Mouse (Mus musculus) lung, embryonic 14.5 days (tissue): ENCODE measurements around the gene Trib3. TPM values are rescaled to one million over a fixed set of nuclear protein-coding genes. Genes with fewer than 3 reads are reported as not detected.
A peak's percentile ranks its signal among the peaks of the same experiment; 100 is the strongest.

ENCODE experiments used
- ATAC-seq: fragments of 200-750 bp; cut with Nextera tagmentation; 2 replicates; pipeline ENCODE4 v1.8.0; 2017; ENCODE audit warnings: mild to moderate bottlenecking, moderate TSS enrichment, moderate library complexity; ENCODE audit not compliant: insufficient read depth
- DNase-seq: peaks from one replicate; pipeline ENCODE4 v3.0.0-alpha.2; 2015
- H3K27ac ChIP-seq: fragments of 300-500 bp; sonication (generic); 2 replicates; pipeline ENCODE4 v1.5.1; 2014; ENCODE audit warnings: low read depth, mild to moderate bottlenecking, moderate library complexity
- H3K27me3 ChIP-seq: fragments of 300-500 bp; sonication (generic); 2 replicates; pipeline ENCODE4 v1.6.1; 2014; ENCODE audit warnings: low read length, control low read depth; ENCODE audit not compliant: insufficient read depth
- H3K36me3 ChIP-seq: fragments of 300-500 bp; sonication (generic); 2 replicates; pipeline ENCODE4 v1.6.1; 2014; ENCODE audit warnings: control low read depth; ENCODE audit not compliant: insufficient read depth
- H3K4me1 ChIP-seq: fragments of 300-500 bp; sonication (generic); 2 replicates; pipeline ENCODE4 v1.6.1; 2014; ENCODE audit warnings: antibody characterized with exemption, control low read depth; ENCODE audit not compliant: insufficient read depth
- H3K4me2 ChIP-seq: fragments of 300-500 bp; sonication (generic); 2 replicates; pipeline ENCODE4 v1.6.1; 2014; ENCODE audit warnings: mild to moderate bottlenecking
- H3K4me3 ChIP-seq: fragments of 300-500 bp; sonication (generic); 2 replicates; pipeline ENCODE4 v1.5.1; 2014; ENCODE audit warnings: low read depth, low read length
- H3K9ac ChIP-seq: fragments of 300-500 bp; sonication (generic); 2 replicates; pipeline ENCODE4 v1.6.1; 2014
- H3K9me3 ChIP-seq: fragments of 300-500 bp; sonication (generic); 2 replicates; pipeline ENCODE4 v1.6.1; 2016; ENCODE audit warnings: low read depth, low read length, control low read depth
- CTCF ChIP-seq: IDR thresholded peaks from 2 replicates; pipeline ENCODE4 v1.5.1; 2016; ENCODE audit warnings: antibody characterized with exemption, low read depth
- WGBS: fragments of 180-500 bp; shearing (Covaris S2); extraction: QIAGEN DNeasy Blood & Tissue Kit; methylation state at CpG from one replicate; pipeline ENCODE4 v1.1.7; 2014; 5-methylcytosine and 5-hydroxymethylcytosine counted together
- polyA plus RNA-seq: library from polyadenylated mRNA; unstranded; fragments of >200 nt; fragmentation: Nextera tagmentation; extraction: Ambion mirVana; gene quantifications from 2 replicates; pipeline ENCODE4 v1.2.1, GENCODE M21; 2014

The Trib3 gene
- 2.2 and 2.7 TPM in 2 replicates for polyA plus RNA-seq

DNA sequence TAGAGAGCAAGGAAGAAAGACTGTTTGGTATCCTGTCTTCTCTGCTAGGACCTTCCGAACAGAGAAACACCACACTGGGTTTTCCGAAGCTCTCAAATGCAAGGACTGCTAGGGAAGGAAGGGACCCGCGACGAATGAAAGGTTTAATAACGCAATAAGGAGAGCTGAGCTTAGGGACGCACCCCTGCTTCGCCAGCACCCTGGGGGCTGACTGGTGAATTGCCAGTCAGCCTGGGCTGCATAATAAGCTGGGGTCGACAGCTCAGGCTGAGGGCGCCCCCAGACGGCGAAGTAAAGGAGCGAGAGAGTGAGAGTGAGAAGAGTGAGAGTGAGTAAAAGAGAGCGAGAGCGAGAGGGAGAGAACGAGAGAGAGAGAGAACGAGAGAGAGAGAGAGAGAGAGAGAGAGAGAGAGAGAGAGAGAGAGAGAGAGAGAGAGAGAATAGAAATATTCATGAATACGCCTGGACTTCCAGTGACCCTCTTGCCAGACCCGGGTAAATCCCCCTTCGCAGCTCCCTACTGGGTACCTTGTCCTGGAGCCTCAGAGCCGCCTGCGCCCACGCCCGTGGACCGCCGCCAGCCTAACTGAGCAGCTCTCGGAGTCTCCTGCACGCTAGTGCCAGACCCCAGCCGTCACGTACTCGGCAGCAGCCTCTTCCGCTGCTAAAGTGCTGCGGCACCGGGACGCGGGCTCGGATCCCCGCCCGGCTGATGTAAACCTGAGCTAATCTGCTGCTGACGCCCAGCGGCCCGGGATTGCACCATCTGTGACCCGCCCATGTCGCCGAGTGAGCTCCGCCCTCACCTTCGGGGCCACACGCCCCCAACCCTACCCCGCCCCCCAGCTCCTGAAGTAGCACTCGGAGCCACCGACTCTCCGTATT lies at the start of gene Trib3:
Gene Trib3 (minus strand): TSS at position 704 of the 885 bp plus-strand sequence.
- Histone ChIP-seq H3K27ac (no peak within 1 kb of the TSS), H3K36me3 (no peaks in the 10 kb centered on the region), H3K4me2 (peak within 1 kb of the TSS; percentile 92), H3K4me3 (peak within 1 kb of the TSS; percentile 53), H3K27me3 (no peaks in the 10 kb centered on the region), H3K4me1 (no peaks in the 10 kb centered on the region), H3K9ac (peak within 1 kb of the TSS; percentile 58), H3K9me3 (no peaks in the 10 kb centered on the region)
- under 1% methylated on average over 52 of the region's 52 CpGs for WGBS
- peak; percentile 85 for ATAC-seq
- DNase-seq: peak; percentile 86
- peak; percentile 81 for TF ChIP-seq CTCF

DNA sequence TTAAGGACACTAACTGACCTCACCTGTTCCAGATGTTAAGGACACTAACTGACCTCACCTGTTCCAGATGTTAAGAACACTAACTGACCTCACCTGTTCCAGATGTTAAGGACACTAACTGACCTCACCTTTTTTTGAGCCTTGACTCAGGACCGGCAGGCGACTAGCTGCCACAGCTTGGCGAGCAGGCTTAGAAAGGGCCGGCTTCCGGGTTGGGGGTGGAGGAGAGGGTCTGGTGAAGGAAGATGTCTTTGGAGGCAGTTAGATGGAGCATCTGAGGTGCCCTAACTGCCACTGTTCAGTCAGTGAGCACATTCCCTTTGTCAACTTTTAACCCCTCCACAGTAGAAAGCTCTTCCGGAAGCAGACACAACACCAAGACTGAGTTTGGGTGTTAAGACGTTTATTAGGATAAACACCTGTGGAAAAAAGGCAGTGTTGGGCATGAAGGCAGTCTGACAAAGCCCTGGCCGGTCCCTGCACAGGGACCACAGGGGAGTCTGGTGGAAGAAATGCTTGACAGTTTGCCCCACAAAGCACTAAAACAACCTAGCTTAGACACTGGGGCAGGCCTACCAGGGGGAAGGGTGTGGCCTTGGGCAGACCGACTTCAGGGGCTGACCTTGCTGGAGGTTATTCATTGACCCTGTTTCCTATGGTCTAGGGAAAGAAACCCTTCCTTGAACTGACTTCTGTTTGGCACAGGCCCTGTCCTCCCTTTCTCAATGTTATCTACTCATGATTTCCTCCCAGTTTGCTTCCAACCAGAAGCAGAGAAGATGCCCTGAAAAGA lies 49.6 kb upstream of the Trib3 start:
- H3K27ac ChIP-seq: no peak overlapping the region
- H3K36me3 ChIP-seq: peaks cover 13% of the 10 kb centered on the region
- H3K4me2 ChIP-seq: peak overlapping the region; percentile 95
- DNase-seq (peak; percentile 21), ATAC-seq (no peak)
- no peaks in the 10 kb centered on the region for H3K9me3 ChIP-seq
- no peak overlapping the region for H3K4me3 ChIP-seq
- no peak for TF ChIP-seq CTCF
- 34% methylated on average over 9 of the region's 9 CpGs for WGBS
- no peak overlapping the region for H3K9ac ChIP-seq
- H3K27me3 ChIP-seq: no peaks in the 10 kb centered on the region
- peaks cover 6% of the 10 kb centered on the region; the same call in 1 of the 2 replicates for H3K4me1 ChIP-seq

DNA sequence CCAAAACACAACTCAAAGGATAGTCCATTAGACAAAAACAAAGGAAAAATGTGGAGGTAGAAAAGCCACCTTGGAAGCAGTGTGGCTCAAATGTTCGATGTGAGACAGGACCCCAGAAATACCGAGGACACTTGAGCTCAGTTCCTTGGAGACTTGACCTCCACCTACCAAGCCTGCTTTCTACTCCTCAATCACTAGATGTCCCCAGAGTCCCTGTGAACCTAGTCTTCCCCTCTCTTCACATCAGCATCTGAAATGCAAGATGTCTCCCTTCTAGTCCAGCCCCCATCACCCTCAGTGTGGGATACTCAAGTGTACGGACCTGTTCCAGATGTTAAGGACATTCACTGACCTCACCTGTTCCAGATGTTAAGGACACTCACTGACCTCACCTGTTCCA lies 49.0 kb upstream of the Trib3 start:
- no peak overlapping the region for H3K4me3 ChIP-seq
- H3K9me3 ChIP-seq: no peaks in the 10 kb centered on the region
- ATAC-seq: no peak
- H3K4me1 ChIP-seq: peaks cover 6% of the 10 kb centered on the region; the same call in 1 of the 2 replicates
- peaks cover 13% of the 10 kb centered on the region for H3K36me3 ChIP-seq
- peak; percentile 85 for TF ChIP-seq CTCF
- no peak overlapping the region for H3K9ac ChIP-seq
- H3K27ac ChIP-seq: no peak overlapping the region
- no peaks in the 10 kb centered on the region for H3K27me3 ChIP-seq
- DNase-seq: peak; percentile 87
- 21% methylated on average over 3 of the region's 3 CpGs for WGBS
- no peak overlapping the region for H3K4me2 ChIP-seq

DNA sequence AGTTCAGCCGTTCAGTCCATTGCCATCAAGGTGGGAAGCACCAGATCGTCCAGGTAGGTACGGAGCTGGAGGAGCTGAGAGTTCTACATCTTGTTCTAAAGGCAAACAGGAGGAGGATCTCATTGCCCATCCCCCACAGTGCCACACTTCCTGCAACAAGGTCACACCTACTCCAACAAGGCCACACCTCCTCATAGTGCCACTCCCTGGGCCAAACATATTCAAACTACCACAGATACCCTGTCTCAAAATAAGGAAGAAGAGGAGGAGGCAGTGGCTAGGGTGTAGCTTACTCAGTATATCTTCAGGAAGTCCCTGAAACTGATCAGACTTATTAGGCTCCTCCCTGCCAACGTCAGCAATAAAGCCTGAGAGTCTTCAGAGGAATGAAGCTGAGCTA lies 40.4 kb upstream of the Trib3 start:
- WGBS: 78% methylated on average over 4 of the region's 4 CpGs
- DNase-seq: no peak
- Histone ChIP-seq H3K36me3 (no peaks in the 10 kb centered on the region), H3K27ac (no peak overlapping the region), H3K9me3 (no peaks in the 10 kb centered on the region), H3K4me1 (no peaks in the 10 kb centered on the region), H3K9ac (no peak overlapping the region), H3K27me3 (no peaks in the 10 kb centered on the region), H3K4me3 (no peak overlapping the region), H3K4me2 (no peak overlapping the region)
- TF ChIP-seq CTCF: no peak
- ATAC-seq: no peak

DNA sequence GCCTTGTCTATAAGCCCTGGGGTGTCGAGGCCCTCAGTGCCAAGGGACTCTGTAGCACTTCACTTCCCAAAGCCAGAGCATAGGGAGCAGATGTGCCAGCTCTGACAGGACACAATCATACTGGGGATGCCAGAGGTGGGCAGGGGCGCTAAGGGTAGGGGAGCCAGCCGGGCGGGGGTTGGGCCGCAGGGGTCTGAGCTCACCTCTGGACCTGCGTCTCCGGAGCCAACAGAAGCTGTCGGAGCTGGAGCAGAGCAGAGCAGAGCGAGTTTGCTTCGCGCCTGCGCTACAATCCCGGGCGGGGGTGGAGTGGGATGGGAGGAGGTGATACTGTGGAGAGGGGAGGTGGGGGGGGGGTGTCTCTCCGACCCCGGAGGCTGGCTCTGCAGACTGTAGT lies 32.5 kb upstream of the Trib3 start, which contains the start of gene Nrsn2:
Gene Nrsn2 (minus strand): TSS at position 294 of the 397 bp plus-strand sequence.
- 4% methylated on average over 16 of the region's 16 CpGs for WGBS
- H3K4me2 ChIP-seq: peak within 1 kb of the TSS; percentile 35; the same call in 1 of the 2 replicates
- H3K9me3 ChIP-seq: no peaks in the 10 kb centered on the region
- H3K4me1 ChIP-seq: 0 out of 2 replicates have a peak, but pooled peaks cover 5% of the 10 kb centered on the region
- DNase-seq (no peak), ATAC-seq (peak; percentile 45; the same call in 1 of the 2 replicates)
- H3K27ac ChIP-seq: no peak within 1 kb of the TSS
- no peak within 1 kb of the TSS for H3K4me3 ChIP-seq
- H3K9ac ChIP-seq: no peak within 1 kb of the TSS
- H3K36me3 ChIP-seq: no peaks in the 10 kb centered on the region
- peaks cover 22% of the 10 kb centered on the region for H3K27me3 ChIP-seq
- TF ChIP-seq CTCF: no peak

DNA sequence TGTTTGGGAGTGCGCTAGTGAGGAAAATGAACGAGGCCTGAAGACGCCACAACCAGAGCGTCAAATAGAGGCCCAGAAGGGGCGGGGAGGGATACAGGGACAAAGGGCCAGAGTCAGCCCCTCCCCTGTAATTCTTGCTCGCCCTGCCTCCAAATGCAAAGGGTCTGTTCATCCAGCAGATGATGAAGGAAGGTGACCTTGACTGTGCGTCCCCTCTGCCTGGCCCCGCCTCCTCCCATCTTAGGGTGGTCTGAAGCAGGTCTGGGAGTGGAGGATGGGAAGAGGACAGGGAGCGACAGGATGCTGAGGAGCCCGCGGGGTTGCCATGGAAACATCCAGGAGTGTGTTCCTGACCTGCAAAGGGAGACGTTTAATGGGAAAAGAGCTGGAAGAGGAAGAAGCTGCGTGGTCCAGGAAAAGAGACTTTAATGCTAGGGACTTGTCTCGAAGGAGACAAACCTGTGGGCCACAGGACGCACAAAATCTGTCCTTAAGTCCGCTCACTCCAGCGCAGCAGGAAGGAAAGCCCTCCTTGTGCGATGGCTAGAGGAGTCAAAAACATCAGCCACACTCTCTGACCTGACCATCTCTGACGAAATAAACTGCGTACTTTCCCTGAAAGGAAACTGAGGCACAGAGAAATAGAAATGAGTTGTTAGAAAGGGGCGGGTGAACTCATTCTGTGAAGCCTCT lies 32.0 kb upstream of the Trib3 start:
- Histone ChIP-seq H3K9me3 (no peaks in the 10 kb centered on the region), H3K9ac (no peak overlapping the region), H3K27me3 (peaks cover 22% of the 10 kb centered on the region), H3K36me3 (no peaks in the 10 kb centered on the region), H3K4me3 (no peak overlapping the region), H3K4me2 (peak overlapping the region; percentile 35; the same call in 1 of the 2 replicates), H3K4me1 (0 out of 2 replicates have a peak, but pooled peaks cover 5% of the 10 kb centered on the region), H3K27ac (no peak overlapping the region)
- no peak for TF ChIP-seq CTCF
- ATAC-seq: peak; percentile 32; the same call in 1 of the 2 replicates
- 5% methylated on average over 21 of the region's 21 CpGs for WGBS
- no peak for DNase-seq
